Mouse (Mus musculus) v-Abl transformed pro-B cells (cell line): ENCODE data around the gene Hck.

Source experiments
- in situ Hi-C, 2 experiments: fragments of 400-800 bp; cut with MboI; formaldehyde crosslinking; loops; one replicate each; pipeline ENCODE4 v1.15.1; 2025; ENCODE audit not compliant: unreplicated experiment in 2 of 2

Gene Hck

GRCm38 (mm10) chr2:153108313-153109264 is at the start of gene Hck:
Hck (plus strand) TSS chr2:153108468.
- in situ Hi-C loops = no loop called here

GRCm38 (mm10) chr2:153060216-153060615 is 48.1 kb upstream of the Hck start:
- in situ Hi-C loops = loop anchor here in 1 of 2 experiments (10.0 kb wide), 1 partner anchor 535 kb away; no protein-coding TSS in a partner anchor

- in situ Hi-C loops = loop anchor here in 1 of 2 experiments (10.0 kb wide), 1 partner anchor 531 kb away; no protein-coding TSS in a partner anchor
Measured at GRCm38 (mm10) chr2:153063394-153063793, 44.9 kb upstream of the Hck start.

GRCm38 (mm10) chr2:153064190-153064970 is 43.9 kb upstream of the Hck start:
- in situ Hi-C loops = loop anchor here in 1 of 2 experiments (10.0 kb wide), 1 partner anchor 530 kb away; no protein-coding TSS in a partner anchor

- in situ Hi-C loops = loop anchor here in 1 of 2 experiments (10.0 kb wide), 1 partner anchor 529 kb away; no protein-coding TSS in a partner anchor
Measured at GRCm38 (mm10) chr2:153065747-153066508, 42.3 kb upstream of the Hck start, which contains the start of gene Ccm2l. Ccm2l (plus strand) TSS chr2:153065955.

- in situ Hi-C loops = loop anchor here in 1 of 2 experiments (10.0 kb wide), 1 partner anchor 528 kb away; no protein-coding TSS in a partner anchor
Measured at GRCm38 (mm10) chr2:153066991-153067390, 41.3 kb upstream of the Hck start.

- in situ Hi-C loops = loop anchor here (10.0 kb wide), 2 partner anchors 156 to 514 kb away; partner anchors contain the start of gene Mylk2 (in 1 of the 2)
Measured at GRCm38 (mm10) chr2:153070762-153071490, 37.3 kb upstream of the Hck start.

- in situ Hi-C loops = loop anchor here (10.0 kb wide), 2 partner anchors 157 to 513 kb away; partner anchors contain the start of gene Mylk2 (in 1 of the 2)
Measured at GRCm38 (mm10) chr2:153071491-153072184, 36.6 kb upstream of the Hck start.

- in situ Hi-C loops = loop anchor here (10.0 kb wide), 2 partner anchors 160 to 510 kb away; partner anchors contain the start of gene Mylk2 (in 1 of the 2)
Measured at GRCm38 (mm10) chr2:153074651-153075050, 33.6 kb upstream of the Hck start.

- in situ Hi-C loops = loop anchor here (10.0 kb wide), 2 partner anchors 161 to 509 kb away; partner anchors contain the start of gene Mylk2 (in 1 of the 2)
Measured at GRCm38 (mm10) chr2:153075961-153076360, 32.3 kb upstream of the Hck start.

- in situ Hi-C loops = loop anchor here (5.0 to 10.0 kb wide), 4 partner anchors 61 to 334 kb away; no protein-coding TSS in a partner anchor
Measured at GRCm38 (mm10) chr2:153080841-153081523, 27.3 kb upstream of the Hck start.

GRCm38 (mm10) chr2:153081866-153082265 is 26.4 kb upstream of the Hck start:
- in situ Hi-C loops = loop anchor here (5.0 to 10.0 kb wide), 4 partner anchors 60 to 333 kb away; no protein-coding TSS in a partner anchor

GRCm38 (mm10) chr2:153083275-153083674 is 25.0 kb upstream of the Hck start:
- in situ Hi-C loops = loop anchor here (5.0 to 10.0 kb wide), 4 partner anchors 59 to 332 kb away; no protein-coding TSS in a partner anchor

GRCm38 (mm10) chr2:153083824-153084223 is 24.4 kb upstream of the Hck start:
- in situ Hi-C loops = loop anchor here (5.0 to 10.0 kb wide), 4 partner anchors 58 to 331 kb away; no protein-coding TSS in a partner anchor

GRCm38 (mm10) chr2:153084261-153084976 is 23.8 kb upstream of the Hck start:
- in situ Hi-C loops = loop anchor here (5.0 to 10.0 kb wide), 4 partner anchors 58 to 330 kb away; no protein-coding TSS in a partner anchor

GRCm38 (mm10) chr2:153085556-153085955 is 22.7 kb upstream of the Hck start:
- in situ Hi-C loops = loop anchor here (10.0 kb wide), 2 partner anchors 59 to 329 kb away; no protein-coding TSS in a partner anchor
